Mouse (Mus musculus): ENCODE data around the gene Gm26657. TPM values are rescaled to one million over a fixed set of nuclear protein-coding genes. Genes with fewer than 3 reads are reported as not detected.

Gm26657 gene
- polyA plus RNA-seq, 1 experiment from 2014 or later = not detected

DNA sequence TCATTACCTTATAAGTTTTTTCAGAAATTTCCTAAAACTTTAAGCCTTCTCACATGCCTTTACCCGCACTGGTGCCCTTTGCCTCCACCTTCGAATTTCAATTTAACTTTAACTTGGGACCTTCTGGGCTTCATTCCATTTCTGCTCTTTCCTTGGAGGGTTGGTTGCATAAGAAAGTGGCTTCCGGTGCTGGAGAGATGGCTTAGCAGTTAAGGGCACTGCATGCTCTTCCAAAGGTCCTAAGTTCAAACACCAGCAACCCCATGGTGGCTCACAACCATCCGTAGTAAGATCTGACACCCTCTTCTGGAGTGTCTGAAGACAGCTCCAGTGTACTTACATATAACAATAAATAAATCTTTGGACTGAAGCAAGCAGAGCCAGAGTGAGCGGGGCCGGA is 16.6 kb upstream of the Gm26657 start:
- Histone ChIP-seq H3K27ac (replicated peaks) (no peak overlapping the region), H3K9ac (no peak overlapping the region), H3K36me3 (replicated peaks) (no peaks in the 10 kb centered on the region), H3K4me3 (replicated peaks) (no peak overlapping the region), H3K4me1 (replicated peaks) (no peaks in the 10 kb centered on the region), H3K27me3 (no peaks in the 10 kb centered on the region), H3K9me3 (replicated peaks) (no peaks in the 10 kb centered on the region), H3K4me2 (no peak overlapping the region)
- WGBS (ENCODE audit: insufficient replicate concordance) = 73% methylated on average over 6 of the region's 6 CpGs
- no peak for ATAC-seq (ENCODE audit: insufficient read depth)

DNA sequence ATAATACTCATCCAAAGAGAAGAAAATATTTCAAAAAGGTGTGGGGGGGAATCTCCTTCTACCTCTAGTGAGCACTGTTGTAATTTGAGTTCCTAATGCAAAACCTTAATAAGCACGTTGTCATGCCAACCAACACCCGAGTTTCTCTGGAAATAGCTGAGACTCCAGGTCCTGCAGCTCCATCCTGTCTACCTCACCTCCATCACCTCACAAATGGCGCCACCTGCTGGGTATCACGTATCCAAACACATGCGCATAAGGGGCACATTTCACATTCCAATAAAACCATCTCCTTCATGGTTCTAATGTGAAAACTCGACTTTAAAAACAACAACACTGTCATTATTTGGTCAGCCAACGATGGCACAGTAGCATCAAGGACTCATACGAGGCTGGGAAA is 14.0 kb upstream of the Gm26657 start:
- Histone ChIP-seq H3K4me1 (replicated peaks) (no peaks in the 10 kb centered on the region), H3K9ac (no peak overlapping the region), H3K36me3 (replicated peaks) (no peaks in the 10 kb centered on the region), H3K4me3 (replicated peaks) (no peak overlapping the region), H3K27ac (replicated peaks) (no peak overlapping the region), H3K27me3 (no peaks in the 10 kb centered on the region), H3K9me3 (replicated peaks) (no peaks in the 10 kb centered on the region), H3K4me2 (no peak overlapping the region)
- 39% methylated on average over 8 of the region's 8 CpGs for WGBS (ENCODE audit: insufficient replicate concordance)
- no peak for ATAC-seq (ENCODE audit: insufficient read depth)

GRCm38 (mm10) chr4:56740611-56741010 is 741 bp downstream of the Gm26657 start:
- Histone ChIP-seq H3K27me3 (no peaks in the 10 kb centered on the region), H3K9ac (no peak overlapping the region), H3K9me3 (replicated peaks) (no peaks in the 10 kb centered on the region), H3K36me3 (replicated peaks) (no peaks in the 10 kb centered on the region), H3K4me3 (replicated peaks) (no peak overlapping the region), H3K4me2 (no peak overlapping the region), H3K27ac (replicated peaks) (no peak overlapping the region), H3K4me1 (replicated peaks) (no peaks in the 10 kb centered on the region)
- no peak for ATAC-seq (ENCODE audit: insufficient read depth)
- 83% methylated on average over 20 of the region's 20 CpGs for WGBS (ENCODE audit: insufficient replicate concordance)

- no peak within 1 kb of the TSS for H3K9ac ChIP-seq
- H3K27me3 ChIP-seq = no peaks in the 10 kb centered on the region
- no peak within 1 kb of the TSS for H3K4me3 ChIP-seq (replicated peaks)
- H3K27ac ChIP-seq (replicated peaks) = no peak within 1 kb of the TSS
- WGBS (ENCODE audit: insufficient replicate concordance) = 76% methylated on average over 13 of the region's 13 CpGs
- H3K36me3 ChIP-seq (replicated peaks) = no peaks in the 10 kb centered on the region
- ATAC-seq (ENCODE audit: insufficient read depth) = no peak
- no peaks in the 10 kb centered on the region for H3K9me3 ChIP-seq (replicated peaks)
- no peaks in the 10 kb centered on the region for H3K4me1 ChIP-seq (replicated peaks)
- H3K4me2 ChIP-seq = no peak within 1 kb of the TSS
These were observed 1.2 kb downstream of the Gm26657 start, which contains the start of gene Actl7b for GRCm38 (mm10) chr4:56741041-56741493. Actl7b (minus strand) TSS chr4:56741443.

GRCm38 (mm10) chr4:56742698-56743097 is 2.8 kb downstream of the Gm26657 start:
- Histone ChIP-seq H3K4me3 (replicated peaks) (no peak overlapping the region), H3K9me3 (replicated peaks) (no peaks in the 10 kb centered on the region), H3K36me3 (replicated peaks) (0 out of 2 replicates have a peak, but pooled peaks cover 4% of the 10 kb centered on the region), H3K27ac (replicated peaks) (no peak overlapping the region), H3K9ac (no peak overlapping the region), H3K27me3 (no peaks in the 10 kb centered on the region), H3K4me1 (replicated peaks) (no peaks in the 10 kb centered on the region), H3K4me2 (no peak overlapping the region)
- ATAC-seq (ENCODE audit: insufficient read depth) = no peak
- WGBS (ENCODE audit: insufficient replicate concordance) = 69% methylated on average over 4 of the region's 4 CpGs

DNA sequence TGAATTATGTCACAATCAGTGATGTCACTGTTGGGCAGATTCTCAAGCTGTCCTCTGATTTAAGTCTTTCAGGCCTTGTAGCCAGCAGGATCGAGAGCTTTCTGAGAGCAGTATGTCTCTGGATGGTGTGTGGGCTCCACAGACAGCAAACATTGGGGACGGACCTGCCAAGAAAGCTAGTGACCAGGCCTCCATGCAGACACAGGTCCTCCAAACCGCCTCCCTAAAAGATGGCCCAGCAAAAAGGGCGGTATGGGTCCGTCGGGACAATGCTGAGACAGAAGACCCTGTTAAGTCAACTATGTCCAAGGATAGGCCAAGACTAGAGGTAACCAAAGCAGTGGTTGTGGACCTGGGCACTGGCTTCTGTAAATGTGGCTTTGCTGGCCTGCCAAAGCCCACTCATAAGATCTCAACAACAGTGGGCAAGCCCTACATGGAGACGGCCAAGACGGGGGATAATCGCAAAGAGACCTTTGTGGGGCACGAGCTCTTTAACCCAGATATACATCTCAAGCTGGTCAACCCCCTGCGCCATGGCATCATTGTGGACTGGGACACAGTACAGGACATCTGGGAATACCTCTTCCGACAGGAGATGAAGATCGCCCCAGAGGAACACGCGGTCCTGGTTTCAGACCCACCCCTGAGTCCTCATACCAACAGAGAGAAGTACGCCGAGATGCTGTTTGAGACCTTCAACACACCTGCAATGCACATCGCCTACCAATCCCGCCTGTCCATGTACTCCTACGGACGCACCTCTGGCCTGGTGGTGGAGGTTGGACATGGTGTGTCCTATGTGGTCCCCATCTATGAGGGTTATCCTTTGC is 3.7 kb downstream of the Gm26657 start, which contains the start of gene Actl7a:
Actl7a (plus strand) TSS at position 51 of the 833 bp plus-strand sequence.
- H3K27ac ChIP-seq (replicated peaks) = no peak within 1 kb of the TSS
- no peaks in the 10 kb centered on the region for H3K9me3 ChIP-seq (replicated peaks)
- H3K4me3 ChIP-seq (replicated peaks) = no peak within 1 kb of the TSS
- H3K36me3 ChIP-seq (replicated peaks) = peaks cover 6% of the 10 kb centered on the region
- H3K4me1 ChIP-seq (replicated peaks) = no peaks in the 10 kb centered on the region
- no peaks in the 10 kb centered on the region for H3K27me3 ChIP-seq
- H3K4me2 ChIP-seq = no peak within 1 kb of the TSS
- ATAC-seq (ENCODE audit: insufficient read depth) = no peak
- no peak within 1 kb of the TSS for H3K9ac ChIP-seq
- WGBS (ENCODE audit: insufficient replicate concordance) = 81% methylated on average over 21 of the region's 21 CpGs

DNA sequence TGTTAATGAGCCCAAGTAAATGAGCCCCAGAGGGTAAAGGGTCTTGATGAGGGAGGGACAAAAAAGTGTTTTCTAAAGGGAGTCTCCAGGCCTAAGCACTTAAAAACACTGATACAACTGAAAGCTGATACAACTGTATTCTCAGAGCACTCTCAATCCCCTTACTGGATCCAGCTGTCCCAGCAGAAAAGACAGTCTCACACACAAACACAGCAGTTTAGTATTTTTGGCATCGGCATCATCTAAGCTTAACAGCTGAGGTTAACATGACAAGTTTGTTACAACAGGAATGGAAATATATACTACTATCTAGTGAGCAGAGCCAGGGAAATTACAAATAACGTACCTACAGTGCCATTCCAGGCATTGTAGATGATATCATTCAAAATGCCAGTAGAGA is 6.5 kb downstream of the Gm26657 start:
- Histone ChIP-seq H3K27me3 (no peaks in the 10 kb centered on the region), H3K36me3 (replicated peaks) (peaks cover 23% of the 10 kb centered on the region), H3K4me1 (replicated peaks) (no peaks in the 10 kb centered on the region), H3K4me2 (no peak overlapping the region), H3K9ac (no peak overlapping the region), H3K9me3 (replicated peaks) (no peaks in the 10 kb centered on the region), H3K27ac (replicated peaks) (no peak overlapping the region), H3K4me3 (replicated peaks) (no peak overlapping the region)
- no peak for ATAC-seq (ENCODE audit: insufficient read depth)
- 80% methylated on average over 2 of the region's 2 CpGs for WGBS (ENCODE audit: insufficient replicate concordance)

- Histone ChIP-seq H3K36me3 (replicated peaks) (peaks cover 32% of the 10 kb centered on the region), H3K27me3 (no peaks in the 10 kb centered on the region), H3K9me3 (replicated peaks) (no peaks in the 10 kb centered on the region), H3K9ac (no peak overlapping the region), H3K27ac (replicated peaks) (no peak overlapping the region), H3K4me3 (replicated peaks) (no peak overlapping the region), H3K4me2 (no peak overlapping the region), H3K4me1 (replicated peaks) (no peaks in the 10 kb centered on the region)
- WGBS (ENCODE audit: insufficient replicate concordance) = 87% methylated on average over 9 of the region's 9 CpGs
- no peak for ATAC-seq (ENCODE audit: insufficient read depth)
These were observed 7.6 kb downstream of the Gm26657 start for GRCm38 (mm10) chr4:56747456-56747855.

DNA sequence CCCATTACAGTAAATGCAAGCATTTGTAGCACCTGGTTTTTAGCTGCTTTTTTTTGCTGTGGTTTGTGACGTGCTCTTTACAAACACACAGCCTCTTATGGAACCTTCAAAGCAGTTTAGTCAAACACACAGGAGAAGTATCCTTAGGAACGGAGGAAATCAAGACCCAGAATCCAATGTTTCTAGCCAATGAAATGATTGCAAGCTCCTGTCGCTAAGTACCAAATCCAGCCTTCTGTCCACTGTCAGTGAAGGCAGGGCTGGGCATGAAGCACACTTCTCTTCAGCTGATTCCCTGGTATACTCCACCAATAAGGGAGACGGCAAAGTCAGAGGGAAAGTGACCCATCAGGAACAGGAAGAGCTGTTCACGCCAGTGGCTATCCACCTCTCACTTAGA is 16.2 kb downstream of the Gm26657 start:
- Histone ChIP-seq H3K27ac (replicated peaks) (no peak overlapping the region), H3K27me3 (no peaks in the 10 kb centered on the region), H3K4me2 (no peak overlapping the region; the same call in 1 of the 2 replicates), H3K4me1 (replicated peaks) (no peaks in the 10 kb centered on the region), H3K36me3 (replicated peaks) (peaks cover 83% of the 10 kb centered on the region), H3K9me3 (replicated peaks) (no peaks in the 10 kb centered on the region), H3K4me3 (replicated peaks) (no peak overlapping the region), H3K9ac (no peak overlapping the region)
- 75% methylated on average over 5 of the region's 5 CpGs for WGBS (ENCODE audit: insufficient replicate concordance)
- ATAC-seq (ENCODE audit: insufficient read depth) = no peak

DNA sequence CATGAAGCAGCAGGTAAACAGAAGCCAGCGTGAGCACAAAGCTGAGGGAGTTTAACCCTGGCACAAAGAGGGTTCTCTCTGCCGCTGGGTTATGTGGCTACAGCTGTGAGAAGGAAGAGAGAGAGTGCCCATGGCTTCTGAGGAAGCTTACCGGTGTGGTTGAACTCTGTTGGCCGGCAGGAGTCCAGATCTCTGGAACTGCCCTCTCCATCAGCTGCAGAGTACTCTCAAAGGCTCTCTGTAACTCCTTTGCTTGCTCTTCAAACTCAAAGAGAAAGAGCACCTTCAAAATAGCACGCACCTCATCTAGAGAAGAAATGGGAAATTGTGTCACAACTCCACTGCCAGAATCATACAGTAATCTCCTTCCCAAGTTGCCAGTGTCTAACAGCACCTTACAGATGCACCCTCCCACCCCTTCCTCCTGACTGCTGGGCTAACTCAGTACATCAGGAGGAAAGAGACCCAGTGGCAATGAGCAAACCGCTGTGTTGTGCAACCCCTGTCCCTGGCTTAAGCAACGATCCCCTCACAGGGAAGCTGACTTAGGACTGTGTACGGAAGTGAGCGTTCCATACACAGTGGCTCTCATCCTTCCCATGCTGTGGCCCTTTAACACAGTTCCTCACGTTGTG is 17.2 kb downstream of the Gm26657 start:
- ATAC-seq (ENCODE audit: insufficient read depth) = peak; percentile 71
- H3K36me3 ChIP-seq (replicated peaks) = peaks cover 80% of the 10 kb centered on the region
- 0 out of 2 replicates have a peak overlapping the region, but pooled peaks have one; percentile 9 for H3K27ac ChIP-seq (replicated peaks)
- H3K9me3 ChIP-seq (replicated peaks) = no peaks in the 10 kb centered on the region
- H3K27me3 ChIP-seq = no peaks in the 10 kb centered on the region
- H3K4me3 ChIP-seq (replicated peaks) = no peak overlapping the region
- WGBS (ENCODE audit: insufficient replicate concordance) = 73% methylated on average over 10 of the region's 10 CpGs
- no peaks in the 10 kb centered on the region for H3K4me1 ChIP-seq (replicated peaks)
- H3K4me2 ChIP-seq = no peak overlapping the region
- no peak overlapping the region for H3K9ac ChIP-seq

- H3K36me3 ChIP-seq (replicated peaks) = peaks cover 84% of the 10 kb centered on the region
- no peak overlapping the region for H3K4me2 ChIP-seq
- no peaks in the 10 kb centered on the region for H3K27me3 ChIP-seq
- 60% methylated on average over 1 of the region's 1 CpGs for WGBS (ENCODE audit: insufficient replicate concordance)
- H3K4me1 ChIP-seq (replicated peaks) = no peaks in the 10 kb centered on the region
- H3K27ac ChIP-seq (replicated peaks) = no peak overlapping the region
- no peak overlapping the region for H3K4me3 ChIP-seq (replicated peaks)
- H3K9me3 ChIP-seq (replicated peaks) = no peaks in the 10 kb centered on the region
- ATAC-seq (ENCODE audit: insufficient read depth) = 0 out of 2 replicates have a peak, but pooled peaks have one; percentile 44
- no peak overlapping the region for H3K9ac ChIP-seq
These were observed 17.8 kb downstream of the Gm26657 start for GRCm38 (mm10) chr4:56757693-56758092.
